Mouse (Mus musculus): Measurements from ENCODE around the gene Fam208b.

Fam208b gene

GRCm38 (mm10) chr13:3610795-3611438 lies at the start of gene Fam208b:
Gene Fam208b, minus strand, starts transcription at chr13:3611108.
- peak; percentile 87 for DNase-seq (ENCODE audit: extremely low spot score, low read depth, low spot score)

- no peak for DNase-seq (ENCODE audit: extremely low spot score, low read depth, low spot score)
Measured at GRCm38 (mm10) chr13:3659163-3660160, 48.6 kb upstream of the Fam208b start.

- no peak for DNase-seq (ENCODE audit: extremely low spot score, low read depth, low spot score)
Measured at GRCm38 (mm10) chr13:3654432-3654831, 43.5 kb upstream of the Fam208b start.

- no peak for DNase-seq (ENCODE audit: extremely low spot score, low read depth, low spot score)
Measured at GRCm38 (mm10) chr13:3650569-3650968, 39.7 kb upstream of the Fam208b start.

- DNase-seq (ENCODE audit: extremely low spot score, low read depth, low spot score) = no peak
Measured at GRCm38 (mm10) chr13:3646566-3646965, 35.7 kb upstream of the Fam208b start.

- DNase-seq (ENCODE audit: extremely low spot score, low read depth, low spot score) = no peak
Measured at GRCm38 (mm10) chr13:3645919-3646318, 35.0 kb upstream of the Fam208b start.

GRCm38 (mm10) chr13:3644871-3645270 lies 34.0 kb upstream of the Fam208b start:
- DNase-seq (ENCODE audit: extremely low spot score, low read depth, low spot score) = no peak

GRCm38 (mm10) chr13:3642538-3642937 lies 31.6 kb upstream of the Fam208b start:
- DNase-seq (ENCODE audit: extremely low spot score, low read depth, low spot score) = no peak

GRCm38 (mm10) chr13:3642049-3642448 lies 31.1 kb upstream of the Fam208b start:
- no peak for DNase-seq (ENCODE audit: extremely low spot score, low read depth, low spot score)

- DNase-seq (ENCODE audit: extremely low spot score, low read depth, low spot score) = no peak
Measured at GRCm38 (mm10) chr13:3636797-3637196, 25.9 kb upstream of the Fam208b start.

- no peak for DNase-seq (ENCODE audit: extremely low spot score, low read depth, low spot score)
Measured at GRCm38 (mm10) chr13:3635076-3635475, 24.2 kb upstream of the Fam208b start.

GRCm38 (mm10) chr13:3633895-3634811 lies 23.2 kb upstream of the Fam208b start, which contains the start of gene Asb13:
Gene Asb13, plus strand, starts transcription at chr13:3634032.
- DNase-seq (ENCODE audit: extremely low spot score, low read depth, low spot score) = no peak

- DNase-seq (ENCODE audit: extremely low spot score, low read depth, low spot score) = no peak
Measured at GRCm38 (mm10) chr13:3633131-3633530, 22.2 kb upstream of the Fam208b start.

GRCm38 (mm10) chr13:3632551-3632950 lies 21.6 kb upstream of the Fam208b start:
- DNase-seq (ENCODE audit: extremely low spot score, low read depth, low spot score) = no peak

- no peak for DNase-seq (ENCODE audit: extremely low spot score, low read depth, low spot score)
Measured at GRCm38 (mm10) chr13:3628102-3628501, 17.2 kb upstream of the Fam208b start.

- no peak for DNase-seq (ENCODE audit: extremely low spot score, low read depth, low spot score)
Measured at GRCm38 (mm10) chr13:3627139-3627538, 16.2 kb upstream of the Fam208b start.

- no peak for DNase-seq (ENCODE audit: extremely low spot score, low read depth, low spot score)
Measured at GRCm38 (mm10) chr13:3610118-3610794, 652 bp downstream of the Fam208b start.

GRCm38 (mm10) chr13:3609780-3610117 lies 1.2 kb downstream of the Fam208b start:
- DNase-seq (ENCODE audit: extremely low spot score, low read depth, low spot score) = no peak

- DNase-seq (ENCODE audit: extremely low spot score, low read depth, low spot score) = no peak
Measured at GRCm38 (mm10) chr13:3596232-3596631, 14.7 kb downstream of the Fam208b start.

GRCm38 (mm10) chr13:3594311-3594710 lies 16.6 kb downstream of the Fam208b start:
- DNase-seq (ENCODE audit: extremely low spot score, low read depth, low spot score) = no peak

Measured in hindlimb bud, embryonic 11.5 days (tissue).